Mouse (Mus musculus): ENCODE measurements around the gene Mrc2. TPM values are rescaled to one million over a fixed set of nuclear protein-coding genes. Genes with fewer than 3 reads are reported as not detected.

The Mrc2 gene
- total RNA-seq, 2 experiments from 2014 or later, result 0.11 TPM; not detected in 1

- ATAC-seq (ENCODE audit: poor library complexity, severe bottlenecking), result no peak
Observed at GRCm38 (mm10) chr11:105296084-105296483, 3.6 kb downstream of the Mrc2 start.

DNA sequence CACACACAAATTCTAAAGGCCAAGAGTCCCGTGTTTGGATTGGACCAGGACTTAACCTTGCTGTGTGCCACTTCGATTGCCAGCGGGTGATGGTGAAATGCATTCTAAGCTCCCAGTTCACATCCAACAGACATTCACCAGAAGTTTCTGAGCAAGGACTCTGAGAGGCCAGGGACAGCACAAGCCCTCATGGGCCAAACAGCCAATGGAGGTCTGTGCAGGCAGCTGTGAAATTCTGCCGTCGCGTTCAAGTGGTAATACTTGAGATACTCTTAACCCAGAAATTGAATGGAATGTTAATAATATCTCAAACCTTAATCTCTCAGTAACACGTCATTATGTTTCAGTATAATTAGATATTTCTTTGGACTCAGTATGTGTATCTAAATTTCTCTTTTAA, 17.8 kb downstream of the Mrc2 start:
- no peak for ATAC-seq (ENCODE audit: poor library complexity, severe bottlenecking)

DNA sequence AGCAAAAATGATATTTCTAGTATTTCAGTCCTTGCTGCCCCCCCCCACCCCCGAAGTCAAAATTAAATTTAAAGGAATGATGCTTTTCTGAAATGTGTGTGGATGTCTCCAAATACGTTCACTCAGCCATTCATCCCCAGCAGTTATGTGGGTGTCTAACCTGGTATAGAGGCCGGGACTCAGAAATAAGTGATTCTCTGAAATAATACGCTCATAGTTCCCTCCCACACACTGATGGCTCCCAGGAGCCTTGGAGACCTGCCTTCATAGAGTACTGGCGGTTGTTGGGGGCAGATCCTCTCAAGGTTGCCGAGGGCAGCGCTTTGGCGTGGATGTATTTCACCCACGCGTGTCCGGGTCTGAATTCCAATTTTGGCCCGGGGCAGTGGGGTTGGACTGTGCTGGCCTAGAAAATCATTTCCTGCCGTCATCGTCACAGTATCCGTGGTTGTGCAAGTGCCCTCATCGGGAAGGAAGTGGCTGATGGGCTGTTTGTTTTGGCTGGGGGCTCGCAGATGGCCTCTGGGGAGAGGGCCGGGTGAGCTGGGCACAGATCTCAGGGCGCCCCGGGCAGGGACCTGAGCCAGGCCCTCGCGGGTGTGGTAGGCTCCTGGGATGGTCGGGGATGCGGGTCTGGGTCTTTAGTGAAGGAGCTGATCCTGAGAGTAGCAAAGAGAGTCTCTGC, 19.0 kb downstream of the Mrc2 start:
- peak; percentile 93 for ATAC-seq (ENCODE audit: poor library complexity, severe bottlenecking)

DNA sequence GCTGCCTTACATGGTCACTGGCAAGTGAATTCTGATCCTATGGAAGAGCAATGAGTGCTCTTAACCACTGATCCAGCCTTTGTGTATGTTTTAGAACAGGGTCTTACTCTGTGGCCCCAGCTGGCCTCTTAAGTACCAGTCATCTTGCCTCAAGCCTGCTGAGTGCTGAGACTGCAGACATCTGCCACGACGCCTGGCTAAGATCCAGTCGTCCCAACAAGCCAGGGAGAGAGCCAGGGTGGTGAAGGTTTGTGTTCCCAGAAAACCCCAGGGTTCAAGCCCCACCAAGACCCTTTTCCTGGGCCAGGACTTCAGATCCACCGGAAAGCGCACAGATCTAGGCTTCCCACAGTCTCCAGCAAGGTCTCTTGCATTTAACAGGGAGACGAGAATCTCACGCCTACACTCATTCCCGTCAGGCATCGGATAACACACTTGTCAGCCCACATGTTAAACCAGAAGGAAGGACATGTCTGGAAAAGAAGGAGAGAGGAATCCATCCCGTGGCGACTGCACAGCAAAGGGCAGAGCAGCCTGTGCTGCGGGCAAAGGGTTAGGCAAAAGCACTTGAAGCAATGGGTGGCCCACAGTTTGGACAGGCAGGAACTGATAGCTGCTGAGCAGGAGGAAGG, 20.0 kb downstream of the Mrc2 start:
- no peak for ATAC-seq (ENCODE audit: poor library complexity, severe bottlenecking)

GRCm38 (mm10) chr11:105312972-105313632, 20.7 kb downstream of the Mrc2 start:
- no peak for ATAC-seq (ENCODE audit: poor library complexity, severe bottlenecking)

GRCm38 (mm10) chr11:105313633-105314014, 21.2 kb downstream of the Mrc2 start:
- no peak for ATAC-seq (ENCODE audit: poor library complexity, severe bottlenecking)

DNA sequence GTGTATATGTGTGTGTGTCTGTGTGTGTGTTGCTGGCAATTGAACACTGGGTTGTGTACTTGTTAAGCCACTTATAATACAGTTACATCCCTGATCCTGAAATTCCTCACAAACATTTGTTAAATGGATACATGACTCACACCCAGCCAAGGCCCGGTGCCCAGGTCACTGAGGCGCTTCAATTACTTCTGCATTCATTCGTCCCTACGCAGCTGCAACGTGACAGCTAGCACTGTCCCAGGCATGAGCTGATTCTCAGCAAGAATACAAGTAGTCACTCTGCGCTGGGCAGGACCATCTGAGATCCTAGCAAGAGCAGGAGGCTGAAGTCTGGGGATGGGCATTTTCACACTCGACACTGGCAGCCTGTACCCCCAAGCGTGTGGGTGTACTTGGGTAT, 22.9 kb downstream of the Mrc2 start:
- ATAC-seq (ENCODE audit: poor library complexity, severe bottlenecking), result no peak

DNA sequence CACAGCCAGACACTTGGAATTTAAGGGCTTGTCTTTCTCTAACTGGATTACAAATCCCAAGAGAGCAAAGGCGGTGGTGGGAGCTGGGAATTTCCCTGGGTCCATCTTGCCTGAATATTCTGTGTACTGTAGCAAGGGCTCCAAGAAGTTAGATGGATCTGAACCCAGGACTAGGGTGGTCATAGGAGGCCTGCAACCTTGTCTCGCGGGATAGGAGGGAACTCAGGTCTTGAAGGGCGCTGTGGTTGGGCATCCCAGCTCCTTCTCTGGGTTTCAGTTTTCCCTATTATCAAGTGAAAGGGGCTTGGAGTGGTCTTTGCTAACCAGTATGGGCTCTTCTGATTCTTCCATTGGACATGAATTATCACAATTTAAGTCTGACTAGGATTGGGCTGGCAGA, 23.7 kb downstream of the Mrc2 start:
- ATAC-seq (ENCODE audit: poor library complexity, severe bottlenecking), result no peak

DNA sequence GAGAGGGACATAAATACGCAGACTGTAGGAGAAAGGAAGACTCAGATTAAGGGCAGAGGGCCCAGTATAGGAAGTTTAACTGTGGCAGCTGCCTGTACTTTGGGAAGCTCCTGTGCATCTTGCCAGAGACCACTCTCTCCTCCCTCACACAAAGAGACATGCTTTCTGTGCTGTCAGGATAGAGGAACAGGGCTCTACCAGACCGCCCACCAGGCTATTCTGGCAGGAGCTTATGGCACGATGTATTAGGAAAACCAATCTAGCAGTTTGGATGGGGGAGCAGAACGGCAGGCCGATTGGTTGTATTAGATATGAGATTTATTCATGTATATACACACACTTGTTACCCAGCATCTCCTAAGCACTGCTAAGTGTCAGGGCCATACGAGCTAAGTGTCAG, 25.3 kb downstream of the Mrc2 start:
- ATAC-seq (ENCODE audit: poor library complexity, severe bottlenecking), result no peak

DNA sequence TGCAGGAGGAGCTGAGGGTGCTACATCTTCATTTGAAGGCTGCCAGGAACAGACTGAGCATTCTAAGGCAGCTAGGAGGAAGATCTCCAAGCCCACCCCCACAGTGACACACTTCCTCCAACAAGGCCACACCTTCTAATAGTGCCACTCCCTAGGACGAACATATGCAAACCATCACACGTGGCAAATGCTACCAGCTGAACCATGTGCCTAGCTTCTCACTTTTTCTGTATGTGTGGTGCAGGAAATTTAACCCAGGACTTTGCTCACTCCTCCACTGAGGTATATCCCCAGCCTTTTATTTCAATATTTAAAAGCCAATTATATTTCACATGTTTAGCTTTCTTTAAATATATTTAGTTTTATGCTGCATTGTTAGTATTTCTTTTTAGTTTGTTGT, 28.6 kb downstream of the Mrc2 start:
- no peak for ATAC-seq (ENCODE audit: poor library complexity, severe bottlenecking)

GRCm38 (mm10) chr11:105323530-105323929, 31.1 kb downstream of the Mrc2 start:
- no peak for ATAC-seq (ENCODE audit: poor library complexity, severe bottlenecking)

DNA sequence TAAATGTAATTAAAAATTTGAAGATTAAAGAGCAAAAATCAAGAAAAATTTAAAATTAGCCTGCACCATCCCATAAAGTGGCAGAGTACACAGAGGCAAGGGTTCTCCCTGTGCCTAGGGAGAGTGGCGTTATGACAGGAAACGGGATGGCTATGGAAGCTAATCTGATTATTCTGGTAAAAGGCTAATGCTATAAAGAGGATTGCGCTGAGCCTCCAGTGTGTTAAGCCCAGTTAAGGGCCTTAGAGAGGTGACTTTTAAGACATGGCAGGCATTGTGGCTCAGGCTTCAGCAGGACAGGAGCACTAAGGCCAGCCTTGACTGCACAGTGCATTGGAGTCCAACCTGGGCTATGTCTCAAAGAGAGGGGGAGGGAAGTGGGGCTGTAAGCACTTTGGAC, 34.7 kb downstream of the Mrc2 start:
- ATAC-seq (ENCODE audit: poor library complexity, severe bottlenecking), result no peak

GRCm38 (mm10) chr11:105329962-105330361, 37.5 kb downstream of the Mrc2 start:
- ATAC-seq (ENCODE audit: poor library complexity, severe bottlenecking), result no peak

DNA sequence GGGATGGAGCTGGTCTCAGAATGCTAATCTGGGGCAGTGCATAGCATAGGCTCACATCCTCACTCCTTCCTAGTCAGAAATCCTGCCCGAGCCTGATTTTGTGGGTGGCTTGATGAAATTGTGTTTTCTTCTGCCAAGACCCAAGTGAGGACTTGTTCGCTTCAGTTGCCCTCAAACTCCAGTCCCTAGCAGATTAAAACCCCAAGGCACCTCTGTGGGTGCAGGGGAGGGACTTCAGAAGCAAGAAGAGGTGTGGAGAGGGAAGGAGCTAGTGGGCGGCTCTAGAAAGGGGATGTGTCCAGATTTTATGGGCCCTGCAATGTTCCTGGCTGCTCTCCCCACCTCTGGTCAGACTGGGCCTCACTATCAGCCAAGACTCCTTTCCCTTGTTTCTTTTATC, 38.7 kb downstream of the Mrc2 start:
- no peak for ATAC-seq (ENCODE audit: poor library complexity, severe bottlenecking)

DNA sequence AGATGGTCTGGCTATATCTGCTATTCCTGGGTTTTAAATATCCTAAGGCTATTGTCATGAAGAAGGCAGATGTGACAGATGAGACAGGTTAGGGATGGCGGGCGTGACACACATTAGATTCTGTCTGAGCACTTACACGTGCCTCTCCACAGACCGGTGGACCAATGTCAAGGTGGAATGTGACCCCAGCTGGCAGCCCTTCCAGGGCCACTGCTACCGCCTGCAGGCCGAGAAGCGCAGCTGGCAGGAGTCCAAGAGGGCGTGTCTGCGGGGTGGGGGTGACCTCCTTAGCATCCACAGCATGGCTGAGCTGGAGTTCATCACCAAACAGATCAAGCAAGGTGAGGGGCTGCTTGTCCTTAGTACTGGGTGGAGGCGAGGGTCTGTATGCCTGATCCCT, 39.3 kb downstream of the Mrc2 start:
- no peak for ATAC-seq (ENCODE audit: poor library complexity, severe bottlenecking)

- ATAC-seq (ENCODE audit: poor library complexity, severe bottlenecking), result no peak
Observed at GRCm38 (mm10) chr11:105332468-105332867, 40.0 kb downstream of the Mrc2 start.

DNA sequence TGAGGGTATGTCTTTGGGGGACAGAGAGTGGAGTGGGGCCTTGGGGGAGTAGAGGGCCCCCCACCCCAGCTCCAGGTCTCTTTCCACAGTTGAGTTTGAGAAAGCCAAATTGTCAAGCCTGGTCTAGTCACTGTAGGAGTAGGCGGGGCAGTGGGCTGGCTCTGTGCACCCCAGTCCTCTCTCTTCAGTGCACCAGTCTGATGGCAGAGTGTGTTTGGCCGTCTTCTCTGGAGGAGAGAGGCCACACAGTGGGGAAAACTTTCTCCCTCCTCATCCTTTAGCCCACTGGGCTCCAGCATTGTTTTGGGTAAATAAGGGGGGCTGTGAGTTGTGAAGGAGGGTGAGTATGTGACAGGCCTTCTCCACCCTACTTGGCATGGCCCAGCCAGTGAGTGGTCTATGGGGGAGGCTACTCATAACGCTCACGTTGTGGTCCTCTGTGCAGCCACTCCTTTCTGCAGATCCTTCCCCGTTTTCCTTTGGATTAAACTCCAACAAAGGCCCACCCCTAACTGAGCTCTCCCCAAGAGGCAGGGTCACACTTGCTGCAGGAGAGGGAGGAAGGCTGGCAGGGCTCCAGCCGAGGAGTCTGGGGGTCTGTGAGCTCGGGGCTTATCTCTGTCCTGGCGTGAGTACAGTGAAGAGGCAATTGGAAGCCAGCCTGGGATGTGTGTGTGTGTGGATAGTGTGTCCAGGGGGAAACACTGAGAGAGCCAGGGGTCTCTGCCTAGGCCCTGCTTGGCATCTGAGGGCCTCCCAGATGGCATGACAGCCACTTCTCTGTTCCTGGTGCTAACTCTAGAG, 41.6 kb downstream of the Mrc2 start:
- no peak for ATAC-seq (ENCODE audit: poor library complexity, severe bottlenecking)

- ATAC-seq (ENCODE audit: poor library complexity, severe bottlenecking), result no peak
Observed at GRCm38 (mm10) chr11:105338596-105339390, 46.4 kb downstream of the Mrc2 start.

GRCm38 (mm10) chr11:105345284-105345683, 52.8 kb downstream of the Mrc2 start:
- ATAC-seq (ENCODE audit: poor library complexity, severe bottlenecking), result no peak

Data from megakaryocyte, adult 5-6 weeks (primary cell).